Mouse (Mus musculus): ENCODE measurements at regions not wholly inside any gene's neighbourhood (a gene's known extent, or its start where the extent isn't known, plus 50 kb on each side); places are given as distances from the start of the nearest gene placed in this dataset.

DNA sequence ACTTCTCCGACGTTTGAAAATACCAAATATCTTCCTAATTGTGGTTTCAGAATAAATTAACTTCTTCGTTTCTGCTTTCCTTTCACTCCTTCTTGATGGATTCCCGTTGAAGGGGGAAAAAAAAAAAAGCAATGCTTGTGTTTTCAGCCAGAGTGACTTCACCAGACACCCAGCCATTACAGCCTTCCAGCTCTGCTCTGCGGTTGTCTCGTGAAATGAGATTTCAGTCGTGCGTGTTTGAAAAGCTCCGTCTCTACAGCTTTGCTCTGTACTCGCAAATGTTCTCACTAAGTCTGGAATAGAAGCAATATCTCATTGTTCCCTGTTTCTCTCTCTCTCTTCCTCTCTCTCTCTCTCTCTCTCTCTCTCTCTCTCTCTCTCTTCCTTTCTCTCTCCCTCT, 509.6 kb upstream of the Kif2a start:
- no peak for TF ChIP-seq CTCF (IDR thresholded peaks at IDR 0.05; ENCODE audit: low read depth)
- TF ChIP-seq EP300 (IDR thresholded peaks at IDR 0.05; ENCODE audit: low read depth), result no peak
